Mouse (Mus musculus): ENCODE measurements at regions not wholly inside any gene's neighbourhood (a gene's known extent, or its start where the extent isn't known, plus 50 kb on each side); places are given as distances from the start of the nearest gene placed in this dataset.
"Not testable (repeated sequence)": the region's sequence is repeated elsewhere in the genome, so short reads cannot be mapped to it uniquely, and the experiment has no call there.

- no peaks in the 10 kb centered on the region for H3K27me3 ChIP-seq (ENCODE audit: control insufficient read depth, insufficient read depth, insufficient read length)
- no peaks in the 10 kb centered on the region for H3K79me2 ChIP-seq (ENCODE audit: control insufficient read depth, insufficient read depth)
- TF ChIP-seq CEBPB (IDR thresholded peaks at IDR 0.05; ENCODE audit: low read depth) (no peak), MYOG (IDR thresholded peaks at IDR 0.05; ENCODE audit: control insufficient read depth, extremely low read depth, insufficient read length) (no peak), FOSL1 (IDR thresholded peaks at IDR 0.05; ENCODE audit: insufficient read depth, low read length, poor library complexity, severe bottlenecking) (no peak), USF1 (IDR thresholded peaks at IDR 0.05; ENCODE audit: low read depth) (no peak), CTCF (IDR thresholded peaks at IDR 0.05; ENCODE audit: control insufficient read depth, insufficient read depth, insufficient read length) (no peak), MYOD1 (IDR thresholded peaks at IDR 0.05; ENCODE audit: control insufficient read depth, insufficient read length, low read depth) (no peak), MAX (IDR thresholded peaks at IDR 0.05) (no peak)
- no peaks in the 10 kb centered on the region for H3K36me3 ChIP-seq (ENCODE audit: control insufficient read depth, insufficient read depth)
- H3K79me3 ChIP-seq (ENCODE audit: low read depth) = no peaks in the 10 kb centered on the region
- no peak overlapping the region for H3ac ChIP-seq (ENCODE audit: control insufficient read depth, insufficient read length, low read depth)
- no peak overlapping the region for H3K4me3 ChIP-seq (ENCODE audit: insufficient read depth, poor library complexity, severe bottlenecking)
Observed at GRCm38 (mm10) chr1:189119941-189120735, 112.5 kb upstream of the Kctd3 start.

- not testable (repeated sequence) for H3K4me3 ChIP-seq (ENCODE audit: insufficient read depth, poor library complexity, severe bottlenecking); H3K36me3 ChIP-seq (ENCODE audit: control insufficient read depth, insufficient read depth); H3ac ChIP-seq (ENCODE audit: control insufficient read depth, insufficient read length, low read depth); H3K79me2 ChIP-seq (ENCODE audit: control insufficient read depth, insufficient read depth); H3K79me3 ChIP-seq (ENCODE audit: low read depth); H3K27me3 ChIP-seq (ENCODE audit: control insufficient read depth, insufficient read depth, insufficient read length)
Observed at GRCm38 (mm10) chr1:189119005-189119404, 111.4 kb upstream of the Kctd3 start.

GRCm38 (mm10) chr1:189118582-189118981 lies 110.9 kb upstream of the Kctd3 start:
- no peaks in the 10 kb centered on the region for H3K79me2 ChIP-seq (ENCODE audit: control insufficient read depth, insufficient read depth)
- no peaks in the 10 kb centered on the region for H3K27me3 ChIP-seq (ENCODE audit: control insufficient read depth, insufficient read depth, insufficient read length)
- TF ChIP-seq CTCF (IDR thresholded peaks at IDR 0.05; ENCODE audit: control insufficient read depth, insufficient read depth, insufficient read length) (no peak), USF1 (IDR thresholded peaks at IDR 0.05; ENCODE audit: low read depth) (no peak), FOSL1 (IDR thresholded peaks at IDR 0.05; ENCODE audit: insufficient read depth, low read length, poor library complexity, severe bottlenecking) (no peak), MYOD1 (IDR thresholded peaks at IDR 0.05; ENCODE audit: control insufficient read depth, insufficient read length, low read depth) (no peak), CEBPB (IDR thresholded peaks at IDR 0.05; ENCODE audit: low read depth) (no peak), MYOG (IDR thresholded peaks at IDR 0.05; ENCODE audit: control insufficient read depth, extremely low read depth, insufficient read length) (no peak), MAX (IDR thresholded peaks at IDR 0.05) (no peak)
- no peak overlapping the region for H3K4me3 ChIP-seq (ENCODE audit: insufficient read depth, poor library complexity, severe bottlenecking)
- no peaks in the 10 kb centered on the region for H3K36me3 ChIP-seq (ENCODE audit: control insufficient read depth, insufficient read depth)
- H3ac ChIP-seq (ENCODE audit: control insufficient read depth, insufficient read length, low read depth) = no peak overlapping the region
- H3K79me3 ChIP-seq (ENCODE audit: low read depth) = no peaks in the 10 kb centered on the region

GRCm38 (mm10) chr1:189115914-189116313 lies 108.3 kb upstream of the Kctd3 start:
- no peaks in the 10 kb centered on the region for H3K79me3 ChIP-seq (ENCODE audit: low read depth)
- no peaks in the 10 kb centered on the region for H3K79me2 ChIP-seq (ENCODE audit: control insufficient read depth, insufficient read depth)
- no peak overlapping the region for H3ac ChIP-seq (ENCODE audit: control insufficient read depth, insufficient read length, low read depth)
- no peak for TF ChIP-seq MAX (IDR thresholded peaks at IDR 0.05)
- TF ChIP-seq FOSL1 (IDR thresholded peaks at IDR 0.05; ENCODE audit: insufficient read depth, low read length, poor library complexity, severe bottlenecking) = no peak
- TF ChIP-seq USF1 (IDR thresholded peaks at IDR 0.05; ENCODE audit: low read depth) = no peak
- no peak for TF ChIP-seq MYOD1 (IDR thresholded peaks at IDR 0.05; ENCODE audit: control insufficient read depth, insufficient read length, low read depth)
- no peak for TF ChIP-seq MYOG (IDR thresholded peaks at IDR 0.05; ENCODE audit: control insufficient read depth, extremely low read depth, insufficient read length)
- no peak for TF ChIP-seq CEBPB (IDR thresholded peaks at IDR 0.05; ENCODE audit: low read depth)
- no peak for TF ChIP-seq CTCF (IDR thresholded peaks at IDR 0.05; ENCODE audit: control insufficient read depth, insufficient read depth, insufficient read length)
- no peaks in the 10 kb centered on the region for H3K27me3 ChIP-seq (ENCODE audit: control insufficient read depth, insufficient read depth, insufficient read length)
- H3K4me3 ChIP-seq (ENCODE audit: insufficient read depth, poor library complexity, severe bottlenecking) = no peak overlapping the region
- no peaks in the 10 kb centered on the region for H3K36me3 ChIP-seq (ENCODE audit: control insufficient read depth, insufficient read depth)

GRCm38 (mm10) chr1:189115279-189115678 lies 107.6 kb upstream of the Kctd3 start:
- no peaks in the 10 kb centered on the region for H3K36me3 ChIP-seq (ENCODE audit: control insufficient read depth, insufficient read depth)

More at GRCm38 (mm10) chr1:189115279-189115678, 107.6 kb upstream of the Kctd3 start:
- Histone ChIP-seq H3K79me2 (ENCODE audit: control insufficient read depth, insufficient read depth) (no peaks in the 10 kb centered on the region), H3K4me3 (ENCODE audit: insufficient read depth, poor library complexity, severe bottlenecking) (no peak overlapping the region), H3ac (ENCODE audit: control insufficient read depth, insufficient read length, low read depth) (no peak overlapping the region), H3K79me3 (ENCODE audit: low read depth) (no peaks in the 10 kb centered on the region), H3K27me3 (ENCODE audit: control insufficient read depth, insufficient read depth, insufficient read length) (no peaks in the 10 kb centered on the region)
- TF ChIP-seq CEBPB (IDR thresholded peaks at IDR 0.05; ENCODE audit: low read depth) (no peak), MYOG (IDR thresholded peaks at IDR 0.05; ENCODE audit: control insufficient read depth, extremely low read depth, insufficient read length) (no peak), USF1 (IDR thresholded peaks at IDR 0.05; ENCODE audit: low read depth) (no peak), MYOD1 (IDR thresholded peaks at IDR 0.05; ENCODE audit: control insufficient read depth, insufficient read length, low read depth) (no peak), CTCF (IDR thresholded peaks at IDR 0.05; ENCODE audit: control insufficient read depth, insufficient read depth, insufficient read length) (no peak), FOSL1 (IDR thresholded peaks at IDR 0.05; ENCODE audit: insufficient read depth, low read length, poor library complexity, severe bottlenecking) (no peak), MAX (IDR thresholded peaks at IDR 0.05) (no peak)

All from C2C12 (cell line).